Mouse (Mus musculus): Measurements from ENCODE around the gene Tmem11. TPM values are rescaled to one million over a fixed set of nuclear protein-coding genes. Genes with fewer than 3 reads are reported as not detected.
A peak's percentile ranks its signal among the peaks of the same experiment; 100 is the strongest.
"Not testable (repeated sequence)": the region's sequence is repeated elsewhere in the genome, so short reads cannot be mapped to it uniquely, and the experiment has no call there.

The Tmem11 gene
- total RNA-seq, 2 experiments from 2014 or later, result 26.5 to 26.8 TPM

DNA sequence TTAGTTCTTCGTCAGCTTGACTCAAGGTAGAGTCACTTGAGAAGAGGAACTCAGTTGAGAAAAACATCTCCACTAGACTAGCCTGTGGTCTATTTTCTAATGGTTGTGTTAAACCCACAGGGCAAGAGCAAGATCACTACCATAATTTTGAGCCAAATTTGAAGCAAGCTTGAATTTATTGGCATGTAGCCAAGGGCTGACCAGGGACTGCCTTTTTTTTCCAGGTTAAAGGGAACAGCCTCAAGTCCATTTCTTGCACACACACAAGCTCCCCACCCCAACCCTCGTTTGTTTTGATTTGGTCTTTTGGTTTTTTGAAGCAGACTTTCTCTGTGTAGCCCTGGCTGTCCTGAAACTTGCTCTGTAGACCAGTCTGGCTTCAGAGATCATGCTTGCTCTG is 10.8 kb upstream of the Tmem11 start:
- intact Hi-C loops (cut with DNase I), result no loop called here
- DNase-seq, result no peak

DNA sequence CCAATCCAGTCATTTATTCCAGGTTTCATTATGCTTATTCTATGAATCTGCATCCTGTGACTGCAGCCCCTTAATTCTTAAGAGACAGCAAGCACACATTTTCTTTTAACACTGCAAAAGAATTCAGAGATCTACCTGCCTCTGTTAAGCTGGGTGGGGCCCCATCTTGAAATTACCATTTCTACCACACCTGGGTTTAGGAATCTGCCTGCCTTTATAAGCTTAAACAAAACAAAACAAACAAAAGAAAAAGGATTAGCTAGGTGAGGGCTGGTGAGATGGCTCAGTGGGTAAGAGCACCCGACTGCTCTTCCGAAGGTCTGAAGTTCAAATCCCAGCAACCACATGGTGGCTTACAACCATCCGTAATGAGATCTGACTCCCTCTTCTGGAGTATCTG is 7.9 kb upstream of the Tmem11 start:
- DNase-seq; intact Hi-C loops (cut with DNase I): not testable (repeated sequence)

DNA sequence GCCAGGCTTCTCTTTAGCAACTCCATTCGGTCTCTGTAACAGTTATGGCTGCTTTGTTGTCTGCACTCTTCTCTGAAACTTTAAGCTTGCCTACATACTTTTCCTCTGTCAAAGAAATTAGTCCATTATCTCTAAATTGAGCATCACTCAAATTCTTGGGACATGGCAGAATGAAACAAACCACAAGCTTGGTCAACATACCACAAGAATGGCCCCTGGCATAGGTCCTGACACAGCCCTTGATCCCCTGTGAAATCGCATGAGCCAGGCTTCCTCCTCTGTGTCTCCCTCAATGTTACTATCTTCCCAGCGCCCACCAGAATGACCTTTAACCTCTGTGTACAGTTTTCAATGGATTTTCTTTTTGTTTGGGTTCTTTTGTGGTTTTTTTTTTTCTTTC is 3.3 kb upstream of the Tmem11 start:
- DNase-seq, result no peak
- intact Hi-C loops (cut with DNase I), result no loop called here

DNA sequence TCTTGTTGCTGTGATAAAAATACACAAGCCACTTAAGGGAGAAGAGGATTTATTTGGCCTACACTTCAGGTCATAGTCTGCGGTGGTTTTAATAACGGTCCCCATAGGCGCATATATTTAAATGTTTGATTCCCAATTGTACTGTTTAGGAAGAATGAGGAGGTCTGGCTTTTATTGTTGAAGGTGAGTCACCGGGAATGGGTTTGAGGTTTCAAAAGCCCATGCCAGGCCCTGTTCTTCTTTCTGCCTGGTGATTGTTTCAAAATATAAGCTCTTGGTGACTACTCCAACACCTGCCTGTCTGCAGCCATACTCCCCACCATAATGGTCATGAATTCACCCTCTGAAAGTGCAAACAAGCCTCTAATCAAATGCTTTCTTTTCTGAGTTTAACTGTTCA is 1.5 kb upstream of the Tmem11 start:
- intact Hi-C loops (cut with DNase I), result no loop called here
- no peak for DNase-seq

DNA sequence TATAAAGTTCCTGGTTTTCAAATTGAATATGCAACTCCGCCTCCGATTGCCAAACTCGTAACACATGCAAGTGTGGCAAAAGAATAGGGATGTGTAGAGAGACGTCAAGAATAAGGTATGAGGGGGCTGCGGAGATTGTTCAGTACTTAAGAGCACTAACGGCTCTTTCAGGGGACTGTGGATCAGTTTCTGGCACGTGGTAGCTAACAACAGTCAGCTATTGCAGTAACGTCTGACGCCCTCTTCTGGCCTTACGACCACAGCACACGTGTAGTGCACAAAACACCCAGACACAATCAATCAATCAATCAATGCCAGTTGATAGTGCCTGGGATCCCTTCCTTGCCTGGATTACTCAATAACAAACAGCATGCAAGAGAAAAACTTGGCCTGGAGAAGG is 351 bp upstream of the Tmem11 start:
- DNase-seq, result peak; percentile 54
- intact Hi-C loops (cut with DNase I), result no loop called here

DNA sequence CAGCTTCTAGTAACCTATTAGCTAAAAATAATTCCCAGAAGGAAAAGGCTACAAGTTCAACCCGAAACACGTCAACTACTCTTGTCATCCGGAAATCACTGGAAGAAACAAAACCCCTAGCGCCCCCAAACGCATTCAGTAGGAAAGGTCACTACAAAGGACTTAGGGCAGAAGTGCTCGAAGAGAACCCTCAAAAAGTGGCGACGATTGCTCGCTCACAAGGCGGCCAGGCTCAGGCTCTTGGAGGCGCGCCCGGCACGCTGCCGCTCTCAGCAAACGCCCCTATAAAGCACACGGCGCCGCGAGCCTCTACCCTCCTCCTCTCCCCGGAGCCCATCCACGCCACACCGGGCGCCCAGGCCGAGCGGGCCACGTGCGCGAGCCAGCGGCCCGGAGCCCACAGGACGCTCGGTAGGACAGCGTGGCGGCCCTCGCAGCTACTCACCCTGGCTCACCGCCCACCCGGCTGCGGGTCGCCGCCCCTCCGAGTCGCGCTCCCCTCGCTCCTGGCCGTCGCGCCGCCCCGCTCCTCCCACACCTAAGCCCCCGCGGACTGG is 938 bp downstream of the Tmem11 start:
- peak; percentile 68 for DNase-seq
- intact Hi-C loops (cut with DNase I), result no loop called here

DNA sequence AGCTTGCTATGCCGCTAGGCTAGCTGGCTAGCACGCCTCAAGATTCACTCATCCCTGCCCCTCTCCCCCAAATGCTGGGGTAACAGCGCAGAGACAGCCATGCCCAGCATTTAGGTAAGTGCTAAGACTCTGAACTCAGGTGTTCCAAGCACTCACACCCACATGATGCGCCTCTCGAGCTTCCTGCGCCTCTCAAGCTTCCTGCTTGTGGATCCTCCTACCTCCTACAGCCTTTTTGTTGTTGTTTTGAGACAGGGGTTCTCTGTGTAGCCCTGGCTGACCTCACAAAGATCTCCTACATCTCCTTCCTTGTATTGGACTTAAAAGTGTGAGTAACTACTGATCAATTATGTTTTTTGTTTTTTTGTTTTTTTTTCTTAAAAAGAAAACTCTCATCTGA is 6.0 kb downstream of the Tmem11 start:
- no peak for DNase-seq
- intact Hi-C loops (cut with DNase I), result no loop called here

DNA sequence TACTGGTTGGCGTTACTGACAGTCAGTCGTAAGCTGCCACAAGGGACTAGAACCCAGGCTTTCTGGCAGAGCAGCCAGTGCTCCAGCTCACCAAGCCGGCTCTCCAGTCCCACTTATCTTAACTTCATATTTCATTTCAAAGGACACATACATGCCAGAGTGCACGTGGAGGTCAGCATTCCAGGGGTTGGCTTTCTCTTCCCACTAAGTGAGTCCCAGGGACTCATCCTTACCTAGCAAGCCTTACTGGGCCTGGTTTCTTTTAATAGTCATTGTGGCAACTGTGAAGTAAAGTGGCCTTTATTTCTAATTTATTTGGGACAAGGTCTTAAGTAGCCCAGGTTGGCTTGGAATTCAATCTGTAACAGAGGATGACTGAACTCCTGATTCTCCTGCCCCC is 7.7 kb downstream of the Tmem11 start:
- intact Hi-C loops (cut with DNase I), result no loop called here
- no peak for DNase-seq

DNA sequence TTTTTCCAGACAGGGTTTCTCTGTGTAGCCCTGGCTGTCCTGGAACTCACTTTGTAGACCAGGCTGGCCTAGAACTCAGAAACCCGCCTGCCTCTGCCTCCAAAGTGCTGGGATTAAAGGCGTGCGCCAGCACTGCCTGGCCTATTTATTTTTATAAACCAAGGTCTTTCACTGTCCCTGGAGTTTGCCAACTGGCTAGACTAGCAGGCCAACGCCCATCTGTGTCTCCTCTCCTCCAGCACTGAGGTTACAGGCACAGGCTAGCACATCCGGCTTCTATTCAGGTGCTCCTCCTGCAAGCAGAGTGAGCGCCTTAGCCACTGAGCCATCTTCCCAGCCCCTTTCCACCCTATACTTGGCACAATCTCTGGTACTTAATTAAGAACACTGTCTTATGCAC is 9.6 kb downstream of the Tmem11 start:
- intact Hi-C loops (cut with DNase I), result not testable (repeated sequence)

DNA sequence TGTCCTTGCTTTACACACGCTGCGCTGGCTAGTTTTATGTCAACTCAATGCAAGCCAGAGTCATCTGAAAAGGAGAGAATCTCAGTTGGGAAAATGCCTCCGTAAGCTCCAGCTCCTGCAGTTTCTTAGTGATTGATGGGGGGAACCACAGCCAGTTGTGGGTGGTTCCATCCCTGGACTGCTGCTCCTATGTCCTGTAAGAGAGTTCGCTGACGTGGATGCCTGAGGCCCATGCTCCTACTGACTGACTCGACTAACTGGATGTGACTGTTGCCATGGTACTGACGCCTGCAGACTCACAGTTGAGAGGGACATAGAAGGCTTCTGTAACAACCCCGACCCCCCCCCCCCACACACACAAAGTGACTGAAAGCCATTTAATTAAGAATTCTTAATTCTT is 11.2 kb downstream of the Tmem11 start:
- DNase-seq, result no peak
- intact Hi-C loops (cut with DNase I), result no loop called here

More for the DNA sequence above, 9.6 kb downstream of the Tmem11 start:
- not testable (repeated sequence) for DNase-seq

DNA sequence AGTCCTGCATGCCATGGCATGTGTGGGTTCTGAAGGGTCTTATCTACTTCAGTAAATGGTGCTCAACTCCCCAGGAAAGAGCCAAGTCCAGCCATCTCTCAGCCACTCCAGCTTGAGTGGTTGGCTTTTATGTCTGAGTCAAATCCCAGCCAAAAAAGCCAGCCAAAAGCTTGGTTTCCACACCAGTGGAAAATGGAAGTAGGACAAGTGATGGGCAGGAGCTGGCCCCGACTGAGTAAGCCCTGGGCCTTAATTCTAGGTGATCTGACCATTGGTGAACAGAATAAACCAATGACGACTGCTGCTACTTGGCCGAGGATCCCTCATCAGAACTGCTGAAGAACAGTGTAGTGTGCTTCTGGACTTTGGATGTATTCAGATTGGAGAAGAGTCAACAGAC is 11.6 kb downstream of the Tmem11 start:
- intact Hi-C loops (cut with DNase I), result no loop called here
- DNase-seq, result no peak

DNA sequence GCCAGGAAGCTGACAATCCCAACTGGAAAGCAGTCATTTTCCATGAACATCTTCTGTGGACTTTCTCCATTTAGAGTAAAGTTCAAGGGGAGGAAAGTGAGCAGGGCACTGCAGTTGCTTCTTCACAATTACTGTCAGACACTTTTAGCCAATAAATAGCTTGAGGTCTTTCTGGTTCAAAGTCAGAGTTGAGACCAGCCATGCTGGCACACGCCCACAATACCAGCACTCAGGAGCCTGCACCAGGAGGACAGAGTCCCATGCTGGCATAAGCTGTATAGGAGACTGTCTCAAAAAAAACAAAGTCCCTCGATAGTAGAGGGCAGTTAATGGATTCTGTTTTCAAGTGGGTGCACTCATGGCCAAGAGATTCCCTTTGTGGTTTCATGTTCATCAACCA is 13.1 kb downstream of the Tmem11 start:
- DNase-seq, result no peak
- intact Hi-C loops (cut with DNase I), result no loop called here

DNA sequence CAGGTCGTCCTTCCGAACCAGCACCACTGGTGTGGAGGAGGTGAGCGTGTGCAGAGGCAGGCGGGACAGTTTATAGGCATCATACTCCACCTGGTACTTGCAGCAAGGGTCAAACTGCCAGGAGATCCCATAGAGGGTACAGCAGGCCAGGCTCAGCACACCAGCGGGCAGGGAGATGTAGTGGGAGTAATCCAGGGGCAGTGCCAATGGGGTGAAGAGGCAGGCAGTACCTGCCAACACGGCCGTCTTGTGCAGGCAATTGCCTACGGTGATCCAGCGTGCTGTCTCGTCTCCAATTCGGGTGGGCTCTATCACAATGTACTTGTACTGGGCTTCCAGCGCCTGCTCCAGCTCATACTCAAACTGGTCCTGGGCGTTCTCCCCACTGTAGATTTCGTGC is 14.2 kb downstream of the Tmem11 start:
- no peak for DNase-seq
- intact Hi-C loops (cut with DNase I), result no loop called here

DNA sequence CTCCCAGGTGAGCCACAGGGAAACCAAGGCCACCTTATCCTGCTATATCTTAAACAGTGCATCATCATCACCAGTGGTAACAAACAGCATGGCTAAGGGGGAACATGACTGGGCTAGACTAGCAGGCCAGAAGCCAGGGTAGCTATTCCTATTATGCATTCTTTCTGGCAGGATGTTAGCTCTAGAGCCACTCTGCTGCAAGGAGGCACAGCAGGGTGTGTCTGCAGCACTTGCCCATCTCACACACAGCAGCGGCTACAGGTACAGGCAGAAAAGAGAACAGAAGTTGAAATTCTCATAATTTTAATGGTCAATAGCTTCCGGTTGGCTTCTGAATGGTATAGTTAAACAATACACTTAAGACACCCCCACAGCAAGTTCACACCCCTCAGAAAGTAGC is 14.9 kb downstream of the Tmem11 start:
- DNase-seq, result no peak
- intact Hi-C loops (cut with DNase I), result no loop called here

DNA sequence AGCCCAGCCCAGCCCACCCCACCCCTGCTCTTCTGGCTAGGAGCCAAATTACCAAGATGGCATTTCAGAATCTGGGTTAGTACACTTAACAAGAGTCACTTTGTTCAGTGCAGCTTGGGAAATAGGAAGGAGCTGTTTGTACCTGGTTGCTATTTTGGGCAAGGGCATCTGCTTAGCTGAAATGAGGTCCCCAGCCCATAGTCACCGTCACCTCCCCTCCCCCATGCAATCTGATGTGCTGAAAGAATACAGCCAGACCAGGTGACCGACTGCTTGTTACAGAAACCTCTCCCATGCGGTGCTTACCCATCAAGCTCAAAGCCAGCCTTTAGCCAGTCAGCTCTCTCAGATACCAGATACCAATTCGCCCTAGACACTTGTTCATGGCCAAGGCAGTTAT is 15.9 kb downstream of the Tmem11 start:
- no peak for DNase-seq
- intact Hi-C loops (cut with DNase I), result no loop called here

DNA sequence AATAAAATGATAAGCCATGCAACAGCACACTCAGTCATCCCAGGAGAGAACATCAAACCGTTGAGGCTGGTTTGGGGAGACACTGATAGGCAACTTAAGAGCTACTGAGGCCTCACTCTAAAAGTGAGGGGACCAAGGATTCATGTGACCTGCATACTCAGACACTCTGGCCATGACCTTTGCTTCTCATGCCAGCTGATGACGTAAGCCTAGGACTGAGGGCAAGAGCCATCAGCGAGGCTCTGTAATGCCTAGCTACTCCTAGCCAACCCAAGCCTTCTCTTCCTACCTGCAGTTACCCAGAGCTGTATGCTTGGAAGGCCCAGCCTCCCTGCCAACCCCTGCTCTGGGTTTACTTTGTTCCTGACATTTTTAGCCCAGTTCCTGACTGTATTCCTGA is 17.1 kb downstream of the Tmem11 start:
- DNase-seq, result no peak
- intact Hi-C loops (cut with DNase I), result no loop called here

DNA sequence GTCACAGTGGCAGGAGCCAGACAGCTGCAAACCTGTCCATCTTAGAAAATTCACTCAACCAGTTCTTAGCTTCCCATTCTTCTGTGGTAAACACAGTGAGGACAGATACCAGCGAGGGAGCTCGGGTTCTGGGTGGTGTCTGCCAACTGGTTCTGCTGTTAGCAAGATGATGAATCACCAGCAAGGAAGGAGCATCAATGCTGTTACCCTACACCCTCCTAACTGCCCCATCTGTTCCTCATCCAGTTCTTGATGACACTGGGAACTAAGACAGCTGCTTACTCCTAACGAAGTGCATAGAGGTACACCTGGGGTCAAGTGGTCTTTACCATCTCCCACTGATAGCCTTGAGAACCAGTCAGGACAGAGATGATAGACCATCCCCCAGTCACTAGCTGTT is 22.5 kb downstream of the Tmem11 start:
- no peak for DNase-seq
- intact Hi-C loops (cut with DNase I), result no loop called here

DNA sequence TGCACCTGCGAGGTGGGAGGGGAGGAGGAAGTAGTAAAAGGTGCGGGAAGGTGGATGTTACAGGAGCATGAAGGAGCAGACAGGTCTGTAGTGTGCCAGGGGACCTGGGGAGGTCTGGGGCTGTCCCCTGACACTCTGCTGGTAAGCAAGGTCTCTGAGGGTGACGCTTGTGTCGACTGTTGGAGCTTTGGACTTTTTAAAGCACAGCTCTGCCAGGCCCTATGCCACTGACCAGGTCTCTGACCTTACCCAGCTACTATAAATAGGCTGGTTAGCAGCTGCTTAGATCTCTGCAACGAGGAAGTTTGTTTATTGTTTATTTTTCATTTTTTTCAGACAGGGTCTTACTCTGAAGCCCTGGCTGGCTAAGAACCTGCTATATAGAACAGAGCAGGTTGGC is 33.7 kb downstream of the Tmem11 start:
- intact Hi-C loops (cut with DNase I), result no loop called here
- DNase-seq, result no peak

DNA sequence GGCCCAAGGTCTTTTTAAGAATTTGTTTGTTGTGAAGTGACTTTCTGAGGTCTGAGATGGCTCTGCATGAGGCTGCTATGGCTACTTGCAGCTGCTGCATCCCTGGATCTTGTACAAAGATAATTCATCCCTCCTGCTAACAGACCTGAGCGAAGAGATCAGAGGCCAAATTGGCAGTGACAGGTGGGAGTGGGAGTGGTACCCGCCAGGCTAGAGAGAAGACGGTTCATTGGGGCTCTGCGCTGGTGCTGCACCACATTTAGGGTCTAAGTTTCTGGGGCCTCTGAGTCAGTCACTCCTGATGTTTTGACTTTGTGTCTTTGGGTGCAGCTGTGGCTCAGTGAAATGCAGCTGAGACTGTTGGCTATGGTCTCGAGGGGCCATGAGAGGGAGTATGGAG is 35.7 kb downstream of the Tmem11 start:
- DNase-seq, result no peak
- intact Hi-C loops (cut with DNase I), result no loop called here

DNA sequence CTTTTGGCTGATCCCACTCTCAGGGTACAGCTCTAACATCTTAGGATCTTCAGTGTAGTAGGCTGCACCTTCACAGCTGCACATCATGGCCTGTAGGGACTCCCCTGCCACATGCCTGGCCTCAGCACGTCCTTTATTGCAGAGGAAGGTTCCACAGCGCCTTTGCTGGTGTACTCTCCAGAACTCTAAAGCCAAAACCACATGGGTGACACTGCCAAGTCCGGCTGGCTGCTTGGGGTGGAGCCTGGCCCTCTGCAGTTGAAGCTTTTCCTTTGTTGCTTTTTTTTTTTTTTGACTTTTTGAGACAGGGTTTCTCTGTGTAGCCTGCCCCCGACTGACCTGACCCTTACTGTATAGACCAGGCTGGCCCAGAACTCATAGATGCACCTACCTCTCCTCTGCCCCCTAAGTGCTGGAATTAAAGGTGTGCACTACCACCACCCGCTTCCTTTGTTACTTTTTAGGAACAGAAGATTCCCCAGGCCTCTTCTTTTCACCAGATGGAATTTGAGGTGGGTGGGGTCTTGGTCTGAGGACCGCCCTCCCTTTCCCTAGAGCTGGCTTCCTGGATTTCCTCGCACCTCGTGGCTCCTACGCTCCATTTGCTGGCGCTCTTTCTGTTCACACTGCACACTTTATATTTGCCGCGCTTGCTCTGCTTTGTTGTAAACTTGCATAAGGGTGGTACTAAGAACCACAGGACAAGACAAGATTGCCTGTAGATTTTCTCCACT is 37.4 kb downstream of the Tmem11 start:
- DNase-seq, result no peak
- intact Hi-C loops (cut with DNase I), result no loop called here

DNA sequence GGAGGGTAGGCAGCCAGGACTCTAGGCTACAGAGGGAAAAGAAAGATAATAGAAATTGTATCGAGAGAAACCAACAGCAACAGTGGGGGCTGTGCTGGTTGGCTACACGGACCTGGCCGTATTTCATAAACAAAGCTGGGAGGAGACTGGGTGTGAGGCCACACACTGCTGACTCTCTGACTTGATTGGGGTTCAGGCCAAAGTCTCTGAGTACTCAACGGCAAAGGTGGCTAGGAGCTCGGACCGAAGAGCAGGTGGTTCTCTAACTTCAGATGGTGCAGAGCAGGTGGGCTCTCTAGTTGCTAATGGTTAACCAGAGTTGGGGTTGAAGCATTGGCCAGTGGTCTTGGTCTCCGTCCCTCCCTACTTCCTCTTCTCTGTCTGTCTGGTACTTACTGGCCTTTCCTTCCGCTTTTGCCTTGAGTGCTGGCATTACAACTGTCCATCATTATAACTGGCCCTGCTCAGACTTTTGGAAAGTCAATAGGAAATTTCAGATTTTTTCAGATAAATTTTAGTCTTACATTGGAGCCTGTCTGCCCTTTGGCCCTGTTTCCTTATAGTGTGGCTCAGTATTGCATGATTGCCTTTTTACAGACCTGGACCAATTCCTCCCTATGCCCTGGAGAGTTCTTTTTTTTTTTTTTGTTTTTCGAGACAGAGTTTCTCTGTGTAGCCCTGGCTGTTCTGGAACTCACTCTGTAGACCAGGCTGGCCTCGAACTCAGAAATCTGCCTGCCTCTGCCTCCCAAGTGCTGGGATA is 41.2 kb downstream of the Tmem11 start:
- intact Hi-C loops (cut with DNase I), result no loop called here

DNA sequence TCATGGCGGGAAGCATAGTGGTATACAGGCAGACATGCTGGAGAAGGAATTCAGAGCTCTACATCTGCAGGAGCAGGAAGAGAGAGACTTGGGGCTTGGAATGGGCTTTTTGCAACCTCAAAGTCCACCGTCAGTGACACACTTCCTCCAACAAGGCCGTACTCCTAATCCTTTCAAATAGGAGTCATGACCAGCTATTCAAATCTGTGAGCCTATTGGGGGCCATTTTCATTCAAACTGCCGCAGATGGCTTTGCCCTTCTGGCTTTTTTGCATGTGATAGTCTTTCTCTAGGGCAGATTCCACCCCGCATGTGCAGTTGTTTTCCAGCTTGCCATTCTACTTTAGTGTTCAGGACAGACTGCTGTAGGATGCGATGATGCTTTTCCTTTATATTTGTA is 42.2 kb downstream of the Tmem11 start:
- DNase-seq, result no peak
- intact Hi-C loops (cut with DNase I), result no loop called here

More for the DNA sequence above, 41.2 kb downstream of the Tmem11 start:
- DNase-seq, result no peak
